Mouse (Mus musculus): ENCODE measurements around the gene Flnc. TPM values are rescaled to one million over a fixed set of nuclear protein-coding genes. Genes with fewer than 3 reads are reported as not detected.

Flnc gene
- total RNA-seq, 1 experiment from 2014 or later, result not detected

GRCm38 (mm10) chr6:29428171-29428570 lies 4.9 kb upstream of the Flnc start:
- no peak for ATAC-seq (ENCODE audit: extremely low read depth, insufficient number of reproducible peaks, low FRiP score, poor library complexity, severe bottlenecking)

GRCm38 (mm10) chr6:29430681-29431420 lies 2.2 kb upstream of the Flnc start:
- no peak for ATAC-seq (ENCODE audit: extremely low read depth, insufficient number of reproducible peaks, low FRiP score, poor library complexity, severe bottlenecking)

- no peak for ATAC-seq (ENCODE audit: extremely low read depth, insufficient number of reproducible peaks, low FRiP score, poor library complexity, severe bottlenecking)
These were observed 1.6 kb upstream of the Flnc start for GRCm38 (mm10) chr6:29431473-29431872.

- ATAC-seq (ENCODE audit: extremely low read depth, insufficient number of reproducible peaks, low FRiP score, poor library complexity, severe bottlenecking), result no peak
These were observed 900 bp upstream of the Flnc start for GRCm38 (mm10) chr6:29432156-29432555.

GRCm38 (mm10) chr6:29432676-29433037 lies 399 bp upstream of the Flnc start:
- ATAC-seq (ENCODE audit: extremely low read depth, insufficient number of reproducible peaks, low FRiP score, poor library complexity, severe bottlenecking), result no peak

GRCm38 (mm10) chr6:29433804-29434795 lies 1.0 kb downstream of the Flnc start:
- no peak for ATAC-seq (ENCODE audit: extremely low read depth, insufficient number of reproducible peaks, low FRiP score, poor library complexity, severe bottlenecking)

- ATAC-seq (ENCODE audit: extremely low read depth, insufficient number of reproducible peaks, low FRiP score, poor library complexity, severe bottlenecking), result no peak
These were observed 2.0 kb downstream of the Flnc start for GRCm38 (mm10) chr6:29434911-29435691.

- no peak for ATAC-seq (ENCODE audit: extremely low read depth, insufficient number of reproducible peaks, low FRiP score, poor library complexity, severe bottlenecking)
These were observed 2.9 kb downstream of the Flnc start for GRCm38 (mm10) chr6:29435940-29436451.

- ATAC-seq (ENCODE audit: extremely low read depth, insufficient number of reproducible peaks, low FRiP score, poor library complexity, severe bottlenecking), result no peak
These were observed 3.4 kb downstream of the Flnc start for GRCm38 (mm10) chr6:29436461-29436934.

GRCm38 (mm10) chr6:29439251-29439650 lies 6.2 kb downstream of the Flnc start:
- no peak for ATAC-seq (ENCODE audit: extremely low read depth, insufficient number of reproducible peaks, low FRiP score, poor library complexity, severe bottlenecking)

- no peak for ATAC-seq (ENCODE audit: extremely low read depth, insufficient number of reproducible peaks, low FRiP score, poor library complexity, severe bottlenecking)
These were observed 6.7 kb downstream of the Flnc start for GRCm38 (mm10) chr6:29439789-29440188.

- ATAC-seq (ENCODE audit: extremely low read depth, insufficient number of reproducible peaks, low FRiP score, poor library complexity, severe bottlenecking), result 0 out of 2 replicates have a peak, but pooled peaks have one; percentile 14
These were observed 11.7 kb downstream of the Flnc start for GRCm38 (mm10) chr6:29444773-29445172.

GRCm38 (mm10) chr6:29445354-29445753 lies 12.3 kb downstream of the Flnc start:
- ATAC-seq (ENCODE audit: extremely low read depth, insufficient number of reproducible peaks, low FRiP score, poor library complexity, severe bottlenecking), result no peak

GRCm38 (mm10) chr6:29449858-29450257 lies 16.8 kb downstream of the Flnc start:
- ATAC-seq (ENCODE audit: extremely low read depth, insufficient number of reproducible peaks, low FRiP score, poor library complexity, severe bottlenecking), result no peak

GRCm38 (mm10) chr6:29450667-29451066 lies 17.6 kb downstream of the Flnc start:
- ATAC-seq (ENCODE audit: extremely low read depth, insufficient number of reproducible peaks, low FRiP score, poor library complexity, severe bottlenecking), result no peak

GRCm38 (mm10) chr6:29461502-29461901 lies 28.4 kb downstream of the Flnc start:
- ATAC-seq (ENCODE audit: extremely low read depth, insufficient number of reproducible peaks, low FRiP score, poor library complexity, severe bottlenecking), result no peak

- ATAC-seq (ENCODE audit: extremely low read depth, insufficient number of reproducible peaks, low FRiP score, poor library complexity, severe bottlenecking), result no peak
These were observed 30.3 kb downstream of the Flnc start for GRCm38 (mm10) chr6:29463388-29463787.

- ATAC-seq (ENCODE audit: extremely low read depth, insufficient number of reproducible peaks, low FRiP score, poor library complexity, severe bottlenecking), result peak; percentile 88
These were observed 34.7 kb downstream of the Flnc start, which contains the start of gene Atp6v1f for GRCm38 (mm10) chr6:29467583-29468354. Gene Atp6v1f (plus strand): TSS chr6:29467718.
